Mouse (Mus musculus) embryonic fibroblast, embryonic 13.5 days (primary cell): ENCODE data around the gene Vps16.

ENCODE experiments used
- CTCF ChIP-seq: IDR thresholded peaks from 2 replicates; pipeline ENCODE4 v1.5.1; 2011; ENCODE audit warnings: mild to moderate bottlenecking, control low read depth, low read length, moderate library complexity, borderline replicate concordance; ENCODE audit not compliant: insufficient read depth
- POLR2A ChIP-seq: IDR thresholded peaks from 2 replicates; pipeline ENCODE4 v1.6.1; 2011; ENCODE audit warnings: low read depth, mild to moderate bottlenecking, control low read depth, low read length, moderate library complexity

- TF ChIP-seq POLR2A, result no peak
- no peak for TF ChIP-seq CTCF
These were observed 11.4 kb upstream of the Vps16 start for GRCm38 (mm10) chr2:130412775-130413174.
